Mouse (Mus musculus) forebrain, embryonic 10.5 days (tissue): Measurements from ENCODE around the gene Taar5. TPM values are rescaled to one million over a fixed set of nuclear protein-coding genes. Genes with fewer than 3 reads are reported as not detected.

Source experiments
- DNase-seq: peaks from one replicate; pipeline ENCODE4 v3.0.0-alpha.2; 2017; ENCODE audit warnings: low spot score; ENCODE audit errors: extremely low spot score
- H3K27ac ChIP-seq: fragments of 300-500 bp; sonication (generic); 2 replicates; pipeline ENCODE4 v1.5.1; 2016; ENCODE audit warnings: mild to moderate bottlenecking
- H3K27me3 ChIP-seq: fragments of 300-500 bp; sonication (generic); 2 replicates; pipeline ENCODE4 v1.6.1; 2016; ENCODE audit warnings: mild to moderate bottlenecking; ENCODE audit not compliant: poor library complexity, severe bottlenecking
- H3K36me3 ChIP-seq: fragments of 300-500 bp; sonication (generic); replicated peaks from 2 replicates; pipeline ENCODE4 v1.6.1; 2016; ENCODE audit warnings: mild to moderate bottlenecking, moderate library complexity
- H3K4me1 ChIP-seq: fragments of 300-500 bp; sonication (generic); 2 replicates; pipeline ENCODE4 v1.6.1; 2016
- H3K4me3 ChIP-seq: fragments of 300-500 bp; sonication (generic); 2 replicates; pipeline ENCODE4 v1.5.1; 2016; ENCODE audit warnings: mild to moderate bottlenecking, moderate library complexity
- H3K9me3 ChIP-seq: fragments of 300-500 bp; sonication (generic); 2 replicates; pipeline ENCODE4 v1.6.1; 2016; ENCODE audit warnings: mild to moderate bottlenecking, moderate library complexity
- WGBS: fragments of 180-500 bp; shearing (Covaris S2); methylation state at CpG from one replicate; pipeline ENCODE4 v1.1.7; 2016; 5-methylcytosine and 5-hydroxymethylcytosine counted together
- polyA plus RNA-seq: library from polyadenylated mRNA; unstranded; fragments of >200 nt; fragmentation: Nextera tagmentation; extraction: Ambion mirVana; gene quantifications from 2 replicates; pipeline ENCODE4 v1.2.1, GENCODE M21; 2016

The Taar5 gene
- polyA plus RNA-seq, 1 experiment from 2014 or later = not detected

GRCm38 (mm10) chr10:23971256-23971655, 750 bp downstream of the Taar5 start:
- no peak for DNase-seq
- Histone ChIP-seq H3K36me3 (no peaks in the 10 kb centered on the region), H3K4me1 (no peaks in the 10 kb centered on the region), H3K9me3 (no peaks in the 10 kb centered on the region), H3K27me3 (no peaks in the 10 kb centered on the region), H3K27ac (no peak overlapping the region), H3K4me3 (no peak overlapping the region)
- 90% methylated on average over 5 of the region's 5 CpGs for WGBS

- H3K27me3 ChIP-seq = no peaks in the 10 kb centered on the region
- no peaks in the 10 kb centered on the region for H3K4me1 ChIP-seq
- H3K4me3 ChIP-seq = no peak overlapping the region
- no peaks in the 10 kb centered on the region for H3K36me3 ChIP-seq
- H3K27ac ChIP-seq = no peak overlapping the region
- no peaks in the 10 kb centered on the region for H3K9me3 ChIP-seq
- no peak for DNase-seq
- WGBS = 52% methylated on average over 4 of the region's 4 CpGs
These were observed 7.5 kb downstream of the Taar5 start for GRCm38 (mm10) chr10:23977958-23978357.

DNA sequence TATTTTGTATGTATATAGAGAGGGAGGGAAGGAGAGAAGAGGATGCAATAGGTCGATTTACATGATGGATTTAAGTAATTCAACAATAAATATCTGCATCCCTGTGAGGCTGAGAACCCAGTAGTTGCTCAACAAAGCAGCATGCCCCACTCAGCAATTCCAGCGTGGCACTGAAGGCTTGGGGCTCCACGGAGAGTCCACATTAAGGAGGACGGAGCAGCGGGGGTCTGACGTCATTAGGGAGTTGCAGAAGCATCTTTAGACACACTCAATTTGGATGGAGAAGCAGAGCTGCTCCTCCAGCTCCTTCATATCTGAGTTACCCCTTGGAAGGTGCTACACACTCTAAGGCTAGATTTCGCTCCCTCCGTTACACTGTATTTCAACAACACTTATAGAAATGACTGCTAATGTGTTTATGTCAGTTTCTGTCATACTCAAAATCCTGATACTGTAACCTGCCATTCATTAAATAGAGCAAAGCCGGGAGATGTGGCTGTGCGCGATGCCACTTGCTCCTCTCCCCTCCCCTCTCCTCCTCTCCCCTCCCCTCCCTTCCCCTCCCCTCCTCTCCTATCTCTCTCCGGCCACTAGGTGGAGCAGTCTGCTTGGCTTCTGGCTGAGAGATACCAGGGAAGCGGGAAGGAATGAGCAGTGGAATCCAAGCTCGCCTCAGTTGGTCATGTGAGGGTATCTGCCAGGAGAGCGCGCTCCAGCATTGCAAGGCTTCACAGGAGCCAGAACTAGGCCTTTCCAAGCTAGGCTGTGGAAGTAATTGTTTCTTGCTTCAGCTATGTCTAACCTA, 8.6 kb downstream of the Taar5 start:
- no peaks in the 10 kb centered on the region for H3K9me3 ChIP-seq
- no peak overlapping the region for H3K27ac ChIP-seq
- WGBS = 46% methylated on average over 16 of the region's 16 CpGs
- H3K4me3 ChIP-seq = no peak overlapping the region
- peak; percentile 65 for DNase-seq
- peaks cover 3% of the 10 kb centered on the region for H3K4me1 ChIP-seq
- no peaks in the 10 kb centered on the region for H3K36me3 ChIP-seq
- H3K27me3 ChIP-seq = no peaks in the 10 kb centered on the region

DNA sequence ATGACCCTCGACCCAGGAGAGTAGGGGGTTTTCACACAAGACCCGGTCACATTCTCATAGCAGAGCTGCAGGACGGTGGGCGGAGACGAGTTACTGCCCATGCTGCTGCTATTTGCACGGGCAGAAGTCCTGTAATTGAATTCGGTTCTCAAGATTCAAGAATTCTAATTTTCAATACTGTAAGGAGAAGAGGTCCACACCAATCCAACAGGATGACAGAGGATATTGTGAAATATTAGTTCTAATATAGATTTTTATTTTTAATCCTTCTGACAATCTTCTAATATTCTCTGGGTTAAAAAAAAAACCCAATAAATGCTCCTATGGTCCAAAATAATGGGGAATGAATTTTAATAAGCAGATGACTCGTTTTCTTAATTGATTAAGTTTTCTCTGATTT, 15.0 kb downstream of the Taar5 start, which contains the start of gene Taar6:
Gene Taar6, minus strand, starts transcription at position 101 of the 400 bp plus-strand sequence.
- 83% methylated on average over 8 of the region's 8 CpGs for WGBS

DNA sequence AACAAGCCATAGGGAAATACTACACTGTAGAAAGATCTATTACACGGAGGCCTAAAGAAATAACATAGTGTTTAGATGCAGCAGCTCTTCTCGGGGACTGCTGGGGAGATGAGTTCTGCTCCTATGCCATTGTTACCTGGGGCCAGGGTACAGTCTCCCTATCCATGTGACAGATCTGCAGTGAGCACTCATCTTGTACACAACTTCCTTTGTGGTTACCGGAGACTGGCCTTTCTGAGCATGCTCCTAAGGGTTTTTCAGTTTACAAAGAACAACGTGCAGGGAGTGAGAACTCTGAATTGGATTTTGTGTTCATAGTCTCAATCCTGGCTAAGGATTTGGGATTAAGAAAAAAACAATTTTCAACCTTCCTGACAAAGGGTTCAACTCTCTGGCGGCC, 15.9 kb downstream of the Taar5 start:
- H3K9me3 ChIP-seq = no peaks in the 10 kb centered on the region
- no peaks in the 10 kb centered on the region for H3K27me3 ChIP-seq
- no peak for DNase-seq
- no peaks in the 10 kb centered on the region for H3K36me3 ChIP-seq
- H3K4me1 ChIP-seq = peaks cover 5% of the 10 kb centered on the region
- H3K4me3 ChIP-seq = no peak overlapping the region
- H3K27ac ChIP-seq = no peak overlapping the region
- WGBS = 87% methylated on average over 5 of the region's 5 CpGs

More for the DNA sequence above, 15.0 kb downstream of the Taar5 start, which contains the start of gene Taar6:
- H3K9me3 ChIP-seq = no peaks in the 10 kb centered on the region
- peaks cover 5% of the 10 kb centered on the region for H3K4me1 ChIP-seq
- no peaks in the 10 kb centered on the region for H3K27me3 ChIP-seq
- no peaks in the 10 kb centered on the region for H3K36me3 ChIP-seq
- H3K27ac ChIP-seq = no peak within 1 kb of the TSS
- no peak for DNase-seq
- no peak within 1 kb of the TSS for H3K4me3 ChIP-seq

- H3K27ac ChIP-seq = no peak within 1 kb of the TSS
- H3K27me3 ChIP-seq = no peaks in the 10 kb centered on the region
- DNase-seq = no peak
- H3K36me3 ChIP-seq = no peaks in the 10 kb centered on the region
- no peak within 1 kb of the TSS for H3K4me3 ChIP-seq
- WGBS = 83% methylated on average over 3 of the region's 3 CpGs
- H3K4me1 ChIP-seq = no peaks in the 10 kb centered on the region
- no peaks in the 10 kb centered on the region for H3K9me3 ChIP-seq
These were observed 22.9 kb downstream of the Taar5 start, which contains the start of gene Taar7a for GRCm38 (mm10) chr10:23993381-23993780. TSS of gene Taar7a (minus strand) at chr10:23993481.

DNA sequence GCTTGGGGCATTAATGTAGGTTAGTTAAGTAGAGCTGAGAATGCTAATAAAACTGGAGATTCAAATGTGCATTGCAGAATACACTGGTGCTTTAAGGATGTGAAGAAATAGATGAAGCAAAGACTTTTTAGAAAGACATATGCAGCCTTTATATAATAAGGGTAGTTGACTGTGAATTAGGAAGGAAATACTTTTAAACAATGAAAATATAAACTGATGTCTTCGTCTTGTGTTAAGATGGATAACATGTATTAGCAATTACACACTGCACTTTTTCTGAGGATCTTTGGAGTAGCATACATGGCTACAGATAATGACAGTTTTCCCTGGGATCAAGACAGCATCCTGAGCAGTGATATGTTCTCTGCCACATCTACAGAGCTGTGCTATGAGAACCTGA, 29.1 kb downstream of the Taar5 start, which contains the start of gene Taar7b:
Gene Taar7b, plus strand, starts transcription at position 301 of the 400 bp plus-strand sequence.
- no peak within 1 kb of the TSS for H3K27ac ChIP-seq
- H3K36me3 ChIP-seq = no peaks in the 10 kb centered on the region
- H3K9me3 ChIP-seq = no peaks in the 10 kb centered on the region
- H3K4me3 ChIP-seq = no peak within 1 kb of the TSS
- H3K27me3 ChIP-seq = no peaks in the 10 kb centered on the region
- no peak for DNase-seq
- no peaks in the 10 kb centered on the region for H3K4me1 ChIP-seq
- 85% methylated on average over 1 of the region's 1 CpGs for WGBS

DNA sequence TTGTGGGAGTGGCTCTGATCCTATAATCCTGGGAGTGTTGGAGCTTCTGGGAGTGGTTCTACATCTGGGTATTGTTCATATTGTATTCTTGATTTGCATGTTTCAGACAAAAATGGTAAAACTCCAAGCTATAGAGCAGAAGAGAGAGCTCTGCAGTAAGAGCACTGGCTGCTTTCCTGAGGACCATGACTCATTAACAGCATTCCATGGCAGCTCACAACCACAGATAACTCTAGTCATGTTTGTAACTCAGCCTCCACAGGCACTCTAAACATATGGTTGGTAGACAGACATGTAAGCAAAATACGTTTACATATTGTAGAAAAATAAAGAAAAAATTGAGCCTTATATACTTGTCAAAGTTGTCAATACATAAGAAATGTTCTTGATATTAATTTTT, 35.9 kb downstream of the Taar5 start:
- no peak for DNase-seq
- WGBS = 79% methylated on average over 1 of the region's 1 CpGs
- Histone ChIP-seq H3K4me3 (no peak overlapping the region), H3K9me3 (no peaks in the 10 kb centered on the region), H3K27me3 (no peaks in the 10 kb centered on the region), H3K36me3 (no peaks in the 10 kb centered on the region), H3K4me1 (no peaks in the 10 kb centered on the region), H3K27ac (no peak overlapping the region)

DNA sequence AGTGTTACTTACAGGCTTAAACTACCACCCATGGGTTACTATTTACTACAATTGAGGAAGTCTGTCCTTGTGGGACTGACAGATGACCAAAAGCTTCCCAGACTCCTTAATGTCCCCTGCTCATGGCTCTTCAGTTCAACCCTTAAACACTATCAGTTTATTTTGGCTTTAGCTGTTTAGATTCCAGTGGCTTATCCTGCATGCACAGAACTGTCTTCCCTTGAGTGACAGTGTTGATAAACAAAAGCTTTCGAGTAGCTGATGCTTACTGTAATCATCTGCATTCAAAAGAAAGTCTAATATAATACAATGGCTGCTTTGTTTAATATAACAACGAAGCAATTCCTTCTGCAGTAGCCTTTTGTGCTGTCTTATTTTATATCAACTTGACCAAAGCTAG, 36.5 kb downstream of the Taar5 start:
- Histone ChIP-seq H3K9me3 (no peaks in the 10 kb centered on the region), H3K36me3 (no peaks in the 10 kb centered on the region), H3K27ac (no peak overlapping the region), H3K27me3 (no peaks in the 10 kb centered on the region), H3K4me1 (no peaks in the 10 kb centered on the region), H3K4me3 (no peak overlapping the region)
- no peak for DNase-seq
- 73% methylated on average over 2 of the region's 2 CpGs for WGBS

GRCm38 (mm10) chr10:24008143-24008542, 37.6 kb downstream of the Taar5 start:
- Histone ChIP-seq H3K27ac (no peak overlapping the region), H3K4me3 (no peak overlapping the region), H3K27me3 (no peaks in the 10 kb centered on the region), H3K9me3 (no peaks in the 10 kb centered on the region), H3K36me3 (no peaks in the 10 kb centered on the region), H3K4me1 (no peaks in the 10 kb centered on the region)
- DNase-seq = no peak
- WGBS = 94% methylated on average over 1 of the region's 1 CpGs

Other genes starting within 250 kb of the Taar5 start
- gene Rps12, start 183.4 kb upstream of the Taar5 start, polyA plus RNA-seq = 153 and 161 TPM in 2 replicates
- gene Slc18b1, start 173.7 kb upstream of the Taar5 start, polyA plus RNA-seq = 10.6 and 12.4 TPM in 2 replicates
- gene Vnn3, start 119.2 kb upstream of the Taar5 start, polyA plus RNA-seq = not detected in 2 replicates
- 1.2 and 1.9 TPM in 2 replicates for gene Vnn1, start 76.0 kb upstream of the Taar5 start, polyA plus RNA-seq
- gene Taar1, start 50.4 kb upstream of the Taar5 start, polyA plus RNA-seq = not detected in 2 replicates
- not detected in 2 replicates for gene Taar2, start 32.1 kb upstream of the Taar5 start, polyA plus RNA-seq
- gene Taar3, start 21.1 kb upstream of the Taar5 start, polyA plus RNA-seq = not detected in 2 replicates
- not detected in 2 replicates for gene Taar4, start 10.2 kb upstream of the Taar5 start, polyA plus RNA-seq
- gene Taar6, start 14.9 kb downstream of the Taar5 start, polyA plus RNA-seq = not detected in 2 replicates
- not detected in 2 replicates for gene Taar7a, start 22.8 kb downstream of the Taar5 start, polyA plus RNA-seq
- not detected in 2 replicates for gene Taar7b, start 29.2 kb downstream of the Taar5 start, polyA plus RNA-seq
- not detected in 2 replicates for gene Taar7d, start 56.5 kb downstream of the Taar5 start, polyA plus RNA-seq
- not detected in 2 replicates for gene Taar7e, start 66.9 kb downstream of the Taar5 start, polyA plus RNA-seq
- not detected in 2 replicates for gene Taar7f, start 78.8 kb downstream of the Taar5 start, polyA plus RNA-seq
- gene Taar8a, start 105.8 kb downstream of the Taar5 start, polyA plus RNA-seq = not detected in 2 replicates
- gene Taar8b, start 121.6 kb downstream of the Taar5 start, polyA plus RNA-seq = not detected in 2 replicates
- not detected in 2 replicates for gene Taar8c, start 131.2 kb downstream of the Taar5 start, polyA plus RNA-seq
- 0.19 TPM in 1 of 2 replicates, not detected in the other for gene Taar9, start 138.8 kb downstream of the Taar5 start, polyA plus RNA-seq
- 42.3 and 42.5 TPM in 2 replicates for gene Stx7, start 178.6 kb downstream of the Taar5 start, polyA plus RNA-seq